Mouse (Mus musculus) brain, adult 10 weeks (tissue): ENCODE results near the gene Axin1. TPM values are rescaled to one million over a fixed set of nuclear protein-coding genes. Genes with fewer than 3 reads are reported as not detected.

ENCODE experiments used
- polyA plus RNA-seq: library from polyadenylated mRNA; stranded (reverse); fragments of 350-450 nt; fragmentation: Illumina TruSeq; extraction: RNeasy Lipid Tissue Mini Kit (QIAGEN cat#74804); gene quantifications from one replicate; pipeline ENCODE4 v1.2.3, GENCODE M21; 2015; ENCODE audit warnings: low read depth, low replicate concordance

The Axin1 gene
- 19.8 TPM for polyA plus RNA-seq

DNA sequence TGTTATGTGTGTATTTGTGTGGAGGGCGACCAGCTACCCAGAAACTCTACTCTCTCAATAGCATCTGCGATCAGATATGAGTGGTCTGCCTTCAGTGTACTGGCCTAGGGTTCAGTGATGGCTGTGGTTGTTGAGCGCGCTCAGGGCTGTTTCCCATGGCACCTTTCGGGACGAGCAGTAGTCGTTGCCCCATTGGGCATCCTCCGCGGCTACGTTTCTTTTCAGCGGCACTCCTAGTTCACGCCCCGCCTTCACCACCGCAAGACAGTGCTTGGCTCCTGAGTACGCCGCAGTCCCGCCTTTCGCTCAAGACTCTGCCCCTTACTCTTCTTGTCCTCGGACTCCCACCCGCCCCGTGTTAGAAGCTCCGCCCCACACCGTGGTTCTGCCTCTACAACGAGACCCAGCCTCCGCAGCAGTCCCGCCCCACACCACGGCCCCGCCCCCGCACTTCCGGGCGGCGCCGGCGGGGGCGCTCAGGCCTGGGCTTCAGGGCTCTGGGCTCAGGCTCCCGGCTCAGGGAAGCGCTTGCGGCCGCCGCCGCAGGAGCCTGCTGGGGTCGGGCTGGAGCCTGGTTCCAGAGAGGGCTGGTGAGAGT is at the start of gene Axin1:
Gene Axin1, plus strand, starts transcription at position 450 of the 598 bp plus-strand sequence.

DNA sequence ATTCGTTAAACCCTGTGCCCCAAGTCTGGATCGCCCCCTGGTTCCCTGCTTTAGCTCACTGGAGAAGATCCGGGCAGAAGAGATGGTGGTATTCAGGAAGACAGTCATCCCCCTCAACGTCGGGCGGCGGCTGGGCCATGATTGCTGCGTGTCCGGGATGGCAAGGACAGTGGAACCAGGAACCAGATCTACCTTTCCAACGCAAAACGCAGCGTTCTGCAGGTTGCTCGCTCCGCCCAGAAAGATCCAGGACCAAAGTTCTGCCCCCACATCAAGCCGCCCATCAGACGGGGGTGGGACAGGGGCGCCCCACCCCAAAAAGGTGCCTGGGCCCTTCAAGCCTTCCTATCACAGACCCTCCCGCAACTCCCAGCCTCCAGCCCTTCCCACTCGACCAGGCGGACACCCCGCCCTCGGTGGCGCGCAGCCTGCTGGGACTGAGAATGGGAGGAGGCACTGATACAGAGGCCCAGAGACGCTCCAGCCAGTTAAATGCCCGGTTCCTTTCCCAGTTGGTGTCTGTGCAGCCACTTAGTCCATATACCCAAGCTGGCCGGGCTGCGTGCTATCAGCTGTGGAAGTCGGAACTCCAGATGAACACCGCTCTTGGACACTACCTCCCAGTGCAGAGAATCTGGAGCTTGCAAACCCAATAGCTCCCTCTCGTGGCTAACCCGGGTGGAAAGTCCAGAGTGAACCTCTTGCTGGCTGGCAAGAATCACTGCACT is 48.4 kb upstream of the Axin1 start, which contains the start of gene Decr2:
Gene Decr2, minus strand, starts transcription at position 433 of the 728 bp plus-strand sequence.

DNA sequence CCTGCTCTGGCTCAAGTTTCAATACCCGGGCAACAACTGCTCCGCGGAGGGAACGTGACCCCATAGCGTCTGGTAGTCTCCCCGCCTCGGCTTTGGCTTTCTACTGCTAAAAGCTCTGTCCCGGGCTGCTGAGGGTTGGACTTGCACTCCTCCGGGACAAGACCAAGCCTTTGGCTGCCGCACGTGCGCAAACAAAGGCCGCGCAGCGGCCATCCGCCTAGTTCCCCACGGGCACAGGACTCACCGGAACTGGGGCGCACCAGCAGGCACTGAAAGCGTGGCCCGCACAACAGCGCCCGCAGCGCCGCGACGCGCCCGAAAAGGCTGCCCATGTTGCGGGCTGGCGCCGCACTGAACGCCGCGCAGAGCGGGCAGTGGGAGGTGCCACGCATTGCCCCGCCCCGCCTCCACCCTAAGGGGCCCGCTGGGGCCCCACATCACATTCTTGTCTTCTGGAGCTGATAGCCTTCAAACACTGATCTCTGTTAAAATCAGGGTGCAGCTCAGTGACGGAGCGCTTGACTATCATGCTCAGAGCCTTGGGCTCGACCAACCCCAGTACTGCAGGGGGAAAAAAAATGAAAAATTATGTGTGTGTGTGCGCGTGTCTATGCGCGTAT is 43.3 kb upstream of the Axin1 start, which contains the start of gene Nme4:
Gene Nme4, minus strand, starts transcription at position 482 of the 620 bp plus-strand sequence.

DNA sequence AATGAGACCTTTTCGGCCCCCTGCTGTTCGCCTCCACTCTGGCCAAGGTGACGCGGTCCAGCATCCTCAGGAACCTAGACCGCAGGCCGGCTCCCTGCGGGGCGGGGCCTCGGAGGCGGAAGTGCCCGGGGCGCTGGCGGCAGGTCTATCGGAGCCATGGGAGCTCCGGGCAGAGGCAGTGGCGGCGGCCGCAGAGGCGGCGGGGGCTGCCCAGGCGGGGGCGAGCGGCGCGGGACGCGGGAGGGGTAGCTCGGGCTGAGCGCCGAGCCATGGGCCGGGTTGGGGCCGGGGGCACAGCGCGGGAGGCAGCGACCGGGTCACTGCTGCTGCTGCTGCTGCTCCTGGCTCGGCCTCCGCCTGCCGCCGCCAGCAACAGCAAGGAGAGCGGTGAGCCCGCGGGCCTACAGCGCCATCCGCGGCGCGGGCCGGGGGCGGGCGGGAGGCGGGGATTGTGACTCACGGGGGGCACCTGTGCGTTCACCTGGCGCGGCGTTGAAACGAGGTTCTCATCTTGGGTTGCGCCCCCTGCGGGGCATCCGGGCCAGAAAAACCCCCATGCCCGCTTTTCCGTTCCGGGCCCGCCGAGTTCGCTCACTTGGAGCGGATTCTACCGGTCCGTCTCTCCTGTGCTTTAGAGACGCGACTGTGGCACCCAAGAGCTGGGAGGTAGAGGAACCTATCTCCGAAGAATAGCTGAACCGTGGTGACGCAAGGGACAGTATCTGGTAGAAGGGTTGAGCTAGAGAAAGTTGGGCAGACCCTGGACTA is 25.1 kb upstream of the Axin1 start, which contains the start of gene Tmem8:
Gene Tmem8, plus strand, starts transcription at position 119 of the 768 bp plus-strand sequence.

DNA sequence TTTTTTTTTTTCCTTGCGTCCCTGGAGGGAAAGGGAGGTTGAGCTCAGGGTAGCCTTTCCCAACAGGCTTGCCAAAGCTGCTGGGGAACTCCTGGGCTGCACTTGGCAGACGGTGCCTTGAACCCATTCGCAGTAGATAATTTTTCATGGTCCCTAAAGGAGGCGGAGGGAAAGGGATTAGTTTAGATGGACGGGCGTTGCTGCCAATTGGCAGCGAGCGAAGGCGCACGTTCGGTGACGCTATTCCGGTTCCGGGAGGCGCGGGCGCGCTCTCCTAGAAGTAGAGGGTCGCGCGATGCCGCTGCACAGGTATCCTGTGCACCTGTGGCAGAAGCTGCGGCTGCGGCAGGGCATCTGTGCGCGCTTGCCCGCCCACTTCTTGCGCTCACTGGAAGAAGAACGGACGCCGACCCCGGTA is 15.2 kb upstream of the Axin1 start, which contains the start of gene Mrpl28:
Gene Mrpl28, plus strand, starts transcription at position 234 of the 418 bp plus-strand sequence.

DNA sequence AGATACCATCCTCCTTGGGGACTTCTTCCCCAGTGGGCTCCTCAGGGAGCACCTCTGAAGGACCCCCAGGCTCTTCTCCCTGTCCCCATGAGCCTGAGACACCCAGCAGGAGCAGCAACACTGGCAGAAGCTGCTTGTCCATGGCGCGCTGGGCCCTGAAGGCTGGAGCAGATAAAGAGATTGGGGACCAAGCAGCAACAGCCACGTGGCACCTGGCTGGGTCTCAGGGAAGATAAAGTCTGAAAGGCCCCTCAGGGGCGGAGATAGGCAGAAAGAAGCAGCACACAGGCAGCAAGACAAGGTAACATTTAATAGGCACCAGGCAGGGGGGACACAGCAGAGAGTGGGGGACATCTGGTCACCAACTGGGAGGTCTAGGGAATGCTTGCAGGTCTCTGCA is 60.4 kb downstream of the Axin1 start, which contains the start of gene Pdia2:
Gene Pdia2, minus strand, starts transcription at position 196 of the 400 bp plus-strand sequence.

DNA sequence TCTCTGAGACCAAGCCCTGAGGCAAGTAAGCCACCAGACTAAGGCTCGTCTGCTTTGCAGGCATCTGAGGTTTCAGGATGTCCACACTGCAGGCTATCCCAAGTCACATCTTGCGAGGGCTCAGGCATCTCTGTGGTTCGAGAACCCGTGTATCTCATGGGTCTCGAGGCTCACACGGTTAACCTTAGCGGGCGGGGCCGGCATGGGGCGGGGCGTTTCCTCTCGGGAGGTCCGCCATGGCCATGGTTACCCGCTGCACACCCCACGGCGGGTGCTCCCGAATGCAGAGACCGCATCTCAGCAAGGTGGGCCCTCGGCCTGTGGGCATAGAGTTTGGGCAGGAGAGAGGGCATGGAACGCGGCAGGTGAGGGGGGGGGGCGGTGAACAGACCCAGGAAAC is 64.2 kb downstream of the Axin1 start, which contains the start of gene Rgs11:
Gene Rgs11, plus strand, starts transcription at position 215 of the 400 bp plus-strand sequence.

DNA sequence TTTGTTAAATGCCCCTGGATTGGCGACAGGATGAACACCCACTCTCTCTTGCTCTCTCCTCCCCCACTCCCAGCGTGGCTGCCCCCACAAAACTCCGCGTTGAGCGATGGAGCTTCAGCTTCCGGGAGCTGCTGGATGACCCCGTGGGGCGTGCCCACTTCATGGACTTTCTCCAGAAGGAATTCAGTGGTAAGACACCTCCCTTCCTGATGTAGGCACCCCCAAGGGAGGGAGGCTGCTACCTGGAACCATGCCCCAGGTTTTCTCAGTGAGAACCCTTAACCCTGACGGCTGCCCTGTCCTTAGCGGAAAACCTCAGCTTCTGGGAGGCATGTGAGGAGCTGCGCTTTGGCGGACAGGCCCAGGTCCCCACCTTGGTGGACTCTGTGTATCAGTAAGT is 69.2 kb downstream of the Axin1 start, which contains the start of gene Arhgdig:
Gene Arhgdig, minus strand, starts transcription at position 101 of the 400 bp plus-strand sequence.

DNA sequence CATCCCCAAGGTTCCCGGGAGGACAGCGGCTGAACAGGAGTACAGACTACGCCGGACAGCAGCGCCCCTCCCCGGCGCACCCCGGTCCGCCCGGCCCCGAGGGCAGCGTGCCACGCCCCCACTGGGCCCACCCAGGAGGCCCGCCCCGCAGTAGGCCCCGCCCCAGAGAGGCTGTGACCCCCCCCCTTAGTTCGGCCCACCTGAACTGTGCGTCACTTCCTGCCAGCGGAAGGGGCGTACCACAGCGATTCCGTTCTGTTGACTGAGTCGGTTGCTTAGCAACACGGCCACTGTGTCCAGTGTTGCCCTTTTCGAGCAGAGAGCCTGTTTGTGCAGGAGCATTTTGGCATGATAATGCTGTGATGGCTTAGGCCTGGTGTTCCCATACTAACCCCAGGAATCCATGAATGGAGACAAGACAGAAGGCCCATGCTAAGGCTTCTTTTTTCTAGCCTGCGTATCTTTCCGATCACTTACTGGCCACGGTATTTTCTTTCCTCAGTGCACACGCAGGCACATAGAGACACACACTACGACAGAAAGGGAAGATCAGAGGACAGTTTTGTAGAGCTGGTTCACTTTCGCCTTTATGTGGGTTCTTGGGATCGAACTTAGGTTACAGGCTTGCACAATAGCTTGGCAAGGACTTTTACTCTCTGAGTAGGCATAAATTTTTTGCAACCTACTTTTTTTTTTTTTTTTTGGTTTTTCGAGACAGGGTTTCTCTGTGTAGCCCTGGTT is 105.8 kb downstream of the Axin1 start, which contains the start of gene Fam234a:
Gene Fam234a, minus strand, starts transcription at position 142 of the 741 bp plus-strand sequence.

Other genes starting within 250 kb of the Axin1 start
- 40.3 TPM for gene Rab40c, start 219.0 kb upstream of the Axin1 start, polyA plus RNA-seq
- 95.8 TPM for gene Pigq, start 193.8 kb upstream of the Axin1 start, polyA plus RNA-seq
- 0.42 TPM for gene Nhlrc4, start 193.7 kb upstream of the Axin1 start, polyA plus RNA-seq
- 0.97 TPM for gene A930017K11Rik, start 186.1 kb upstream of the Axin1 start, polyA plus RNA-seq
- 23.5 TPM for gene Capn15, start 152.9 kb upstream of the Axin1 start, polyA plus RNA-seq
- 54.5 TPM for gene Rab11fip3, start 69.1 kb upstream of the Axin1 start, polyA plus RNA-seq
- 35.9 TPM for gene Decr2, start 48.4 kb upstream of the Axin1 start, polyA plus RNA-seq
- 4.6 TPM for gene Nme4, start 43.1 kb upstream of the Axin1 start, polyA plus RNA-seq
- gene Tmem8, start 25.4 kb upstream of the Axin1 start, polyA plus RNA-seq: 11.9 TPM
- 130 TPM for gene Mrpl28, start 15.2 kb upstream of the Axin1 start, polyA plus RNA-seq
- gene Pdia2, start 60.4 kb downstream of the Axin1 start, polyA plus RNA-seq: 0.55 TPM
- gene Rgs11, start 64.3 kb downstream of the Axin1 start, polyA plus RNA-seq: 56.2 TPM
- gene Arhgdig, start 69.1 kb downstream of the Axin1 start, polyA plus RNA-seq: 128 TPM
- 16.9 TPM for gene Fam234a, start 105.6 kb downstream of the Axin1 start, polyA plus RNA-seq
- 61.8 TPM for gene Luc7l, start 114.2 kb downstream of the Axin1 start, polyA plus RNA-seq